Comparison of ENCODE assay signal across 11 mouse cellular contexts in genomic region chr2:158144750-158145527, GRCm38 (mm10). TPM values are rescaled to one million over a fixed set of nuclear protein-coding genes. Genes with fewer than 3 reads are reported as not detected.
A peak's percentile ranks its signal among the peaks of the same experiment; 100 is the strongest.
DNase-seq lines count a peak whose midpoint lies in the region; ATAC-seq and TF ChIP-seq lines count a peak whose summit lies in the region.
"Had no signal": no experiment of that assay in that cellular context is flagged by ENCODE, and none has a peak within 500 bp of the region (broad histone marks: within the 10 kb centered on the region; RNA-seq: fewer than 3 reads in every experiment).

No protein-coding gene starts in this region.

- no peaks in the 10 kb centered on the region for H3K9me3 ChIP-seq in heart, embryonic 11.5 days (replicated peaks; ENCODE audit: control insufficient read depth, low read length)
- H3K9me3 ChIP-seq in megakaryocyte, embryonic 14.5 days: peaks cover 2% of the 10 kb centered on the region
- H3K9me3 ChIP-seq in intestine, postnatal 0 days (ENCODE audit: control insufficient read depth): no peaks in the 10 kb centered on the region
- H3K9me3 ChIP-seq: neural tube, embryonic 12.5 days had no signal

- H3K4me2 ChIP-seq in heart, embryonic 11.5 days: peak overlapping the region; percentile 87
- peak overlapping the region; percentile 80 for H3K4me2 ChIP-seq in intestine, postnatal 0 days (replicated peaks; ENCODE audit: low read depth)

- H3K27me3 ChIP-seq in heart, embryonic 11.5 days (ENCODE audit: control insufficient read depth, insufficient read depth, low read length): no peaks in the 10 kb centered on the region; the same call in 1 of the 2 replicates
- H3K27me3 ChIP-seq in megakaryocyte, embryonic 14.5 days (replicated peaks): peaks cover 94% of the 10 kb centered on the region
- no peaks in the 10 kb centered on the region for H3K27me3 ChIP-seq in intestine, postnatal 0 days (replicated peaks; ENCODE audit: control insufficient read depth, insufficient read depth, low read length)
- H3K27me3 ChIP-seq in small intestine, adult 2 months (ENCODE audit: control insufficient read depth, insufficient read depth, low read length): no peaks in the 10 kb centered on the region

- H3K36me3 ChIP-seq in heart, embryonic 11.5 days (ENCODE audit: control insufficient read depth, insufficient read depth, low read length): 0 out of 2 replicates have a peak, but pooled peaks cover 3% of the 10 kb centered on the region
- no peaks in the 10 kb centered on the region for H3K36me3 ChIP-seq in megakaryocyte, embryonic 14.5 days (replicated peaks; ENCODE audit: low read length)
- H3K36me3 ChIP-seq in intestine, postnatal 0 days (ENCODE audit: control insufficient read depth, insufficient read depth): peaks cover 23% of the 10 kb centered on the region; the same call in 1 of the 2 replicates
- H3K36me3 ChIP-seq in small intestine, adult 2 months (ENCODE audit: control insufficient read depth, insufficient read depth, low read length): peaks cover 27% of the 10 kb centered on the region
- H3K36me3 ChIP-seq: neural tube, embryonic 12.5 days had no signal

- peak overlapping the region; percentile 92 for H3K27ac ChIP-seq in heart, embryonic 11.5 days (ENCODE audit: low read depth, low read length)
- H3K27ac ChIP-seq in intestine, postnatal 0 days (ENCODE audit: low read depth, low read length): peak overlapping the region; percentile 35; the same call in 1 of the 2 replicates
- H3K27ac ChIP-seq in small intestine, adult 2 months (ENCODE audit: insufficient read depth, low read depth, low read length): peak overlapping the region; percentile 56
- H3K27ac ChIP-seq: neural tube, embryonic 12.5 days had no signal

- H3K9ac ChIP-seq in heart, embryonic 11.5 days (ENCODE audit: low read depth, low read length): peak overlapping the region; percentile 82
- peak overlapping the region; percentile 40; the same call in 1 of the 2 replicates for H3K9ac ChIP-seq in intestine, postnatal 0 days (ENCODE audit: low read depth, low read length)
- H3K9ac ChIP-seq: neural tube, embryonic 12.5 days had no signal

- no peak for TF ChIP-seq POLR2A in small intestine, adult 2 months (IDR thresholded peaks at IDR 0.05; ENCODE audit: low read depth, low read length)

- H3K4me1 ChIP-seq in heart, embryonic 11.5 days (ENCODE audit: control insufficient read depth, insufficient read depth, low read length): peaks cover 57% of the 10 kb centered on the region
- H3K4me1 ChIP-seq in megakaryocyte, embryonic 14.5 days: peaks cover 75% of the 10 kb centered on the region
- peaks cover 17% of the 10 kb centered on the region for H3K4me1 ChIP-seq in intestine, postnatal 0 days (replicated peaks; ENCODE audit: control insufficient read depth, insufficient read depth, low read length)
- peaks cover 27% of the 10 kb centered on the region for H3K4me1 ChIP-seq in small intestine, adult 2 months (ENCODE audit: control insufficient read depth, insufficient read depth, insufficient read length, low read length)

- ATAC-seq in heart, embryonic 11.5 days (replicated peaks; ENCODE audit: insufficient number of reproducible peaks, low FRiP score, low TSS enrichment): no peak
- ATAC-seq in megakaryocyte, adult 5-6 weeks (ENCODE audit: poor library complexity, severe bottlenecking): no peak
- ATAC-seq in intestine, postnatal 0 days: no peak
- ATAC-seq in CD4-positive, CD25-positive, alpha-beta regulatory T cell, adult 4 months: no peak

- 63% methylated on average over 6 of the region's 6 CpGs for WGBS in heart, embryonic 11.5 days (ENCODE audit: insufficient replicate concordance)
- 52% methylated on average over 6 of the region's 6 CpGs for WGBS in intestine, postnatal 0 days
- 24% methylated on average over 6 of the region's 6 CpGs for WGBS in small intestine, adult 2 months

- DNase-seq in heart, adult 9 months (ENCODE audit: low spot score in 2 of 2): no peak
- DNase-seq in left cerebral cortex, adult 9 months (ENCODE audit: low spot score in 2 of 2): no peak
- DNase-seq: right cerebral cortex, postnatal 4 days; thymus, postnatal 4 days had no signal

- no peak for TF ChIP-seq CTCF in intestine, postnatal 0 days (IDR thresholded peaks at IDR 0.05; ENCODE audit: low read depth)
- no peak for TF ChIP-seq CTCF in small intestine, adult 2 months (IDR thresholded peaks at IDR 0.05; ENCODE audit: extremely low read depth, insufficient read length, insufficient replicate concordance, low read depth, low read length)

- H3K4me3 ChIP-seq in heart, embryonic 11.5 days (ENCODE audit: low read depth, low read length): peak overlapping the region; percentile 73
- peak overlapping the region; percentile 57 for H3K4me3 ChIP-seq in megakaryocyte, embryonic 14.5 days (replicated peaks)
- H3K4me3 ChIP-seq in intestine, postnatal 0 days (ENCODE audit: low read depth, low read length): peak overlapping the region; percentile 55
- peak overlapping the region; percentile 73 for H3K4me3 ChIP-seq in small intestine, adult 2 months (ENCODE audit: low read depth, low read length)

RNA-seq across cellular contexts. Expression of gene Tgm2, which starts 1.3 kb away (rescaled TPM):
- polyA plus RNA-seq in heart, embryonic 11.5 days (2014; fragmentation: Nextera tagmentation; extraction: Ambion mirVana): 129 and 130 TPM in 2 replicates
- polyA plus RNA-seq in megakaryocyte, embryonic 14.5 days (2012; ENCODE audit: insufficient read depth, low replicate concordance): 5.6 TPM in 1 of 2 replicates, not detected in the other
- 0.71 and 1.0 TPM in 2 replicates for total RNA-seq in megakaryocyte, adult 5-6 weeks (2015)
- total RNA-seq in megakaryocyte, adult 5-6 weeks (2017): 2.1 and 2.6 TPM in 2 replicates
- 40.0 and 40.4 TPM in 2 replicates for polyA plus RNA-seq in intestine, postnatal 0 days (2015; fragmentation: Nextera tagmentation; extraction: Ambion mirVana)
- 89.6 and 93.0 TPM in 2 replicates for polyA plus RNA-seq in small intestine, adult 2 months (2012; rRNA removed)
- polyA plus RNA-seq in CD4-positive, CD25-positive, alpha-beta regulatory T cell, adult 4 months (2017; shearing (Covaris generic)): 1 to 10 TPM; 3.1 to 4.4 TPM

Comparison
In these comparisons a context has a peak if more than half of its experiments do, and no peak if none do; other contexts are left out.
1. H3K27ac ChIP-seq: peak in every context shown above with its lines; median percentile 92 in heart, embryonic 11.5 days; 56 in small intestine, adult 2 months; 35 in intestine, postnatal 0 days.